Mouse (Mus musculus): ENCODE data around the gene Man1c1.

Man1c1 gene

GRCm38 (mm10) chr4:134675800-134676199, 28.3 kb downstream of the Man1c1 start:
- in situ Hi-C loops (cut with MboI, MseI): loop anchor here (10.0 kb wide), 1 partner anchor 461 kb away; no protein-coding TSS in a partner anchor

DNA sequence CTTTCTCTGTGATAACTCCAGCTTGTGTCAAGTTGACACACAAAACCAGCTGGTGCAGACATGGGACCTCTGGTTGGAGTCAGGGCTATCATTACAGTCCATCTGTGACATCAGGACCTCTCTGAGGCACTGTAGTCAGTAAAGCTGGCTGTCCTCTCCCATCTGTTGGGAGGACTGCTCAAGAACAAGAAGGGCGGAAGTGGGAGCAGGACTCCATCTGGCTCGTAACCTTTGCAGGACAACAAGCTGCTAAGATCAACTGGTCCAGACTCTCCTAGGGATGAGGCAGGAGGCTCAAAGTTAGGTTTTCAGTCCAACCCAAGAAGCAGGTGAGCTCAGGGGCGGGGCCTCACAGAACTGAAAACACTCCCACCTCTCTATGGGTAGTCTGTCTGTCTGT, 29.1 kb downstream of the Man1c1 start:
- in situ Hi-C loops (cut with MboI, MseI): loop anchor here (10.0 kb wide), 1 partner anchor 460 kb away; no protein-coding TSS in a partner anchor

GRCm38 (mm10) chr4:134673882-134674463, 30.1 kb downstream of the Man1c1 start:
- in situ Hi-C loops (cut with MboI, MseI): loop anchor here (10.0 kb wide), 1 partner anchor 459 kb away; no protein-coding TSS in a partner anchor

DNA sequence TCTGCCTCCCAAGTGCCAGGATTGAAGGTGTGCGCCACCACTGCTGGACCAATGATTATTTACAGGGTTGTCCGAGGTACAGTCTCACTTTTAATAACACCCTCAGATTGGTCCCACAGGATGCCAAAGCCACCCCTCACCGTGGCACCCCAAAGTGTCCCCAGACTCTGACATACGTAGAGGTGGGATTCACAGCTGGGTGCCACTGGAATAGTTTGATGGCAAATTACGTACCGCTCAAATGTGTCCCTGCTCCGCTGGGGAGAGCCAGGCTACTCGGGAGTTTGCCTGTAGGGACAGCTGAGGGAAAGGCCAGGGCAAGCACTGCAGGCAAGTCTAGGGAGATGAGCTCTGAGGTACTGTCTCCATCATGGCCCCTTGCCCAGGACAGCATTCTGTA, 30.9 kb downstream of the Man1c1 start:
- in situ Hi-C loops (cut with MboI, MseI): loop anchor here (10.0 kb wide), 1 partner anchor 458 kb away; no protein-coding TSS in a partner anchor

- in situ Hi-C loops (cut with MboI, MseI): loop anchor here (10.0 kb wide), 1 partner anchor 458 kb away; no protein-coding TSS in a partner anchor
Measured at GRCm38 (mm10) chr4:134672326-134672725, 31.8 kb downstream of the Man1c1 start.

- in situ Hi-C loops (cut with MboI, MseI): loop anchor here (10.0 kb wide), 1 partner anchor 457 kb away; no protein-coding TSS in a partner anchor
Measured at GRCm38 (mm10) chr4:134671660-134672173, 32.4 kb downstream of the Man1c1 start.

DNA sequence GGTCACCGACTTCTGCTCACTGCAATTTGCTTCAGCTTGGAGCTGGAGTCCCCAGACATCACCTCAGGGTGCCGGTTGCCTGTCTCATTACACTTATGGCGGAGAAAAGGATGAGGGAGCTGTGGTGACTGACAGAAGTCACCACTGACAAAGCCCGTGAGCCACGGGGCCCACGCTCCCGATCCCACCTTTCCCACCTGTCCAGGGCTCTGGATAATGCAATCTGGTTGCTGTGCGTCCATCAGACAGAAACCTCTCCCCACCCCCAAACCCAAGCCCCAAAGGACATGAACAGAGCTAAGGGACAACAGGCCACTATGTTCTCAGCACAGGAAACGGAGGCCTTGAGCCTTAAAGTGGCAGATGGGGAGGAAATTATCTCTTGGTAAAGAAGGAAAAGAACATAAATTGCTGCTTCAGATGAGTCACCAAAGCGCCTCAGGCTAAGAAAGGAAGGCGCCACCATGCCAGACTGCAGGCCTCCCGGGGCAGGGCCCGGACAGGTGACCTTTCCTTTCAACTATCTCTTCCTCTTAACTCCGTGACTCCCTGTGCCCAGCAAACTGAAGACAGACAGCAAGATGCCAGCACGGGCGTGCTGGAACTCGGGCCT, 34.2 kb downstream of the Man1c1 start:
- in situ Hi-C loops (cut with MboI, MseI): loop anchor here (10.0 kb wide), 1 partner anchor 455 kb away; no protein-coding TSS in a partner anchor

GRCm38 (mm10) chr4:134668355-134669028, 35.6 kb downstream of the Man1c1 start:
- in situ Hi-C loops (cut with MboI, MseI): no loop called here

- in situ Hi-C loops (cut with MboI, MseI): no loop called here
Measured at GRCm38 (mm10) chr4:134666391-134666790, 37.7 kb downstream of the Man1c1 start.

- in situ Hi-C loops (cut with MboI, MseI): no loop called here
Measured at GRCm38 (mm10) chr4:134663052-134663451, 41.0 kb downstream of the Man1c1 start.

- in situ Hi-C loops (cut with MboI, MseI): no loop called here
Measured at GRCm38 (mm10) chr4:134660630-134661183, 43.4 kb downstream of the Man1c1 start.

DNA sequence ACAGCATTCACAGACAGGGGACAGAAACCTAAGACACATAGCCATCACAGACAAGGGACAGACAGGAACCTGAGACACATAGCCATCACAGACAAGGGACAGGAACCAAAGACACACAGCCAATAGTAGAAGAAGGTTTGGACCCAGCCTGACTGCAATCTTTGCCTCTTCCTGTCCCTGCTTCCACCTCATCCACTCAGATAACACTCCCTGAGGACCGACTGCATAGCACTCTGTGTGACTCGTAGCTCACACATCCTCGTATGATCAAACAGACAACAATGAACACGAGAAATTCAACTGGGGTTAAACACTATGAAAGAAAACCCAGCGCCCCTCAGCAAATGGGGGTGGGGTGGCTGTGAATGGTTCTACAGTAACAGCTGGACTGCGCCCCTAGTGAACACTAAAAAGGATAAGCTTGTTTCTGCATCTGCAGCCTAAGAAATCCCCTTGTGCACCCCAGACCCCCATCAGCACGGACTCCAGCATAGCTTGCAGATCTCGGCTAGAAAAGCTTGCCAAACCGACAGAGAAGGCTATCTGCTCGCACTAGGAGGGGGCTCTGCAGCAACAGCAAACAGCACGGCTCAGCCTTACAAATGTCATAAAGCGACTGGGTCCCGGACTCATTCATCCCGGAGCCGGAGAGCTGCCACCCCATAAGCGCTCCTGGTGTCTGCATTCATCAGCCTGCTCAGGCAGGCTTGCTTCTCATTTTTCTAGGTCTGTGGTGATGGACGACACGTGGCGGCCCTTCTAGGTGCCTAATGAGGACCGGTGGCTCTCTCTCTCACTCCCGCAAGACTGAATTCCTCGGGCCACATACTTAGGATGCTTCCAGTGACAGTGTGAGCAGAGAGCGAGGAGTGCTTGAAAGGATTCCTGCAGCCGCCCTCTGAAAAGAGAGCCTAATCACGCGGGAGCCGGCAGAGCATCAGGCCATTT, 44.5 kb downstream of the Man1c1 start:
- in situ Hi-C loops (cut with MboI, MseI): no loop called here

DNA sequence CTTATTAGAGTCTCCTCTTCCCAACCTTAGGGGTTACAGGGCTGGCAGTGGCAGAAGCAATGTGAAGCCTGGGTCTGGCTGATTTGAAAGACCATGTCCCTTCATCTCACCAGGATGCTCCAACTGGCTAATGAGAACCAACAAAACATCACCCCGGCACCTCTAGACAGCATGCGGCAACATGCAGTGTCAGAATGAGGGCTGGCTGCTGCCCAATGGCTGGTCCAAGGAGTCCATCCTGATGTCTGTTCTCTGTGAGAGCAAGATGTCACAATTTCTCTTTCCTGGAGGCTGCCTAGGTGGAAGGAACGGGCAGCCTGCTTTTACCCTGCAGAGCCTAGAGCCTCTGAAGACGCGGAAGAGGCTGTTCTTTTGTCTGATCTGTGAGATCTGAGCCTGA, 46.6 kb downstream of the Man1c1 start:
- in situ Hi-C loops (cut with MboI, MseI): no loop called here

- in situ Hi-C loops (cut with MboI, MseI): no loop called here
Measured at GRCm38 (mm10) chr4:134654391-134654790, 49.7 kb downstream of the Man1c1 start.

GRCm38 (mm10) chr4:134652720-134653119, 51.4 kb downstream of the Man1c1 start:
- in situ Hi-C loops (cut with MboI, MseI): no loop called here

- in situ Hi-C loops (cut with MboI, MseI): no loop called here
Measured at GRCm38 (mm10) chr4:134652151-134652550, 51.9 kb downstream of the Man1c1 start.

- in situ Hi-C loops (cut with MboI, MseI): no loop called here
Measured at GRCm38 (mm10) chr4:134651358-134651757, 52.7 kb downstream of the Man1c1 start.

- in situ Hi-C loops (cut with MboI, MseI): no loop called here
Measured at GRCm38 (mm10) chr4:134645042-134645948, 58.8 kb downstream of the Man1c1 start.

- in situ Hi-C loops (cut with MboI, MseI): no loop called here
Measured at GRCm38 (mm10) chr4:134644410-134644809, 59.7 kb downstream of the Man1c1 start.

All from T-helper 2 cell (primary cell).